Mouse (Mus musculus): ENCODE data around the gene P4ha2.

DNA sequence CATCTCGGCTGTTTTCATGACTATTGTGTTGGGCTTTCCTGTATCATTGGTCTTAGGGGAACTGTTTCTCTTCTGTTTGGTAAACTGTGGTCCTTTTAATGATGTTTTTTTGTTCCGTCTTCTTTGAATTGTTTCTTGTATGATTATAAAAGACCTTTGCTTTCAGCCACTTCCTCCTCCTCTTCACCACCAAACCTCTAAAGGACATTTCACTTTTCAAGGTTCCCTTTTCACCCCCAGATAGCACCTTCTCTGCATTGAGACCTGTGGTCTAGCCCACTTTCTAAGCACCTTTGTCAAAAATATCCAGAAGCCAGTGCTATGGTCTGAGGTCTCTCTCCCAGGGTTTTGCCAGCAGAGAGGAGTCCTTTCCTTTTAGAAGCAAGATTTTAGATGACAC lies 71.3 kb downstream of the P4ha2 start:
- TF ChIP-seq POLR2A (IDR thresholded peaks at IDR 0.05; ENCODE audit: low read depth, low read length) (no peak), CTCF (conservative IDR thresholded peaks at IDR 0.05; ENCODE audit: insufficient read depth, insufficient read length, low read depth, low read length) (no peak)
